Mouse (Mus musculus): ENCODE data around the gene Bfsp2.
A peak's percentile ranks its signal among the peaks of the same experiment; 100 is the strongest.

The Bfsp2 gene

DNA sequence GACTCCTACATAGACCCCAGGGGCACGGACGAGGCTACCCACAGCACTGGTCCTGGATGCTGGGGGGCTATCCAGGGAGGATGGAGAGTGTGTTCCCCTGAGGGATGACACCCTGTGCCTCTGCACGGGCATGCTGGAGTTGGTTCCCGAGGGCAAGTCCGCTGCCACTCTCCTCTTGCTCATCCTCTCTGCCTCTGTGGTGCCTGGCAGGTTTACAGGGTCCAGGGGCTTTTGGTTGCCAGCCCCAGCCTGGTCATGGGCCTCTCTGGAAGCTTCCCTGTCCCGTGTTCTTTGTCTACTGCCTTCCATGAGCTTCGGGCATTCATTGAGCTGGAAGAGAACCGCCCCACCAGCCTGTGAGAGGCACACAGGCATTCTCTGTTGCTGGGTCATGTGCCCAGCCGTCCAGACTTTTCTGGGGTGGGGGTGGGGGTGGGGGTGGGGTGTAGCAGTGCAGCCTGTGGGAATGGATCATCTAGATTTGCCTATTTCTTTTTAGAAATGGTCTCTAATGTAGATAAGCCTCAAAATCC lies at the start of gene Bfsp2:
TSS of gene Bfsp2 (minus strand) at position 377 of the 533 bp plus-strand sequence.
- DNase-seq = no peak

GRCm38 (mm10) chr9:103525041-103525537 lies 44.9 kb upstream of the Bfsp2 start:
- no peak for DNase-seq

DNA sequence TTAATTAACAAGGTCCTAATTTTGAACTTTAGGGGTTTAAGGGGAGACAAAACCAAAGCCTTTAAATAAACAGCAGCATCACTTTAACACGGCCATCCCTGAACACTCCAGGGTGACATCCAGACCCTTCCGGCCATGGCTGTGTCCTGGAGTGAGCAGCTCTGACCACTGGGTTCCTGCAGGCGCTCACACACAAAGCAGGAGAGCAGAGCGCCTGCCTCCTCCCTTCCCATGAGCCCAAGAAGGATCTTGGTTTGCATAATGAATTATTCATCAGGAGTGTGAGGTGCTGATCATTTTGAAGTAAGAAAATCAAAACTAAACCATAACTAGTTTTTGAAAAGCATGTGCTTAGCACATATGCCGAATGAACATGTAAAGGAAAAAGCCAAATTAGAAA lies 44.4 kb upstream of the Bfsp2 start:
- no peak for DNase-seq

GRCm38 (mm10) chr9:103523742-103524403 lies 43.7 kb upstream of the Bfsp2 start:
- DNase-seq = no peak

GRCm38 (mm10) chr9:103523008-103523407 lies 42.8 kb upstream of the Bfsp2 start:
- DNase-seq = no peak

- DNase-seq = no peak
Measured at GRCm38 (mm10) chr9:103513884-103514283, 33.7 kb upstream of the Bfsp2 start.

- DNase-seq = no peak
Measured at GRCm38 (mm10) chr9:103512257-103512656, 32.0 kb upstream of the Bfsp2 start.

- no peak for DNase-seq
Measured at GRCm38 (mm10) chr9:103506968-103507584, 26.9 kb upstream of the Bfsp2 start.

GRCm38 (mm10) chr9:103505067-103505466 lies 24.8 kb upstream of the Bfsp2 start:
- no peak for DNase-seq

GRCm38 (mm10) chr9:103504646-103505045 lies 24.4 kb upstream of the Bfsp2 start:
- DNase-seq = no peak

GRCm38 (mm10) chr9:103503586-103504298 lies 23.5 kb upstream of the Bfsp2 start:
- no peak for DNase-seq

DNA sequence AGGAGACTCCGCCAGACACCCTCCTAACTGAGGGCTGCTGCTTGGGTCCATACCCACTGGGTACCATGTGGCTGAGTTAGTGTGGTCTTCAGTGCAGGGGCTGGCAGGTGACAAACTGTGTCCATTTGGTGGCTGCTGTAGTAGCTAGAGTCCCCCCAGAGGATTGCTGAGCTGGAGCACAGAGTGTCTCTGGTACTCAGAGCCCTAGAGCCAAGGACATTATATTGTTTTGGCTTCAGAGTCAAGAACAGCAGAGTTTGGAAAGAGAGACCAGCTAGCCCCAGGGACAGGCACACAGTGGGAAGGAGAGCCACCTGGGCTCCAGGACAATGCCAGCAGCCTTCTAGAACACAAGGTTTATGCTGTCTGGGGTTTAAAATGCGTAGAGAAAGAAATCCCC lies 22.4 kb upstream of the Bfsp2 start:
- no peak for DNase-seq

GRCm38 (mm10) chr9:103501861-103502364 lies 21.7 kb upstream of the Bfsp2 start:
- DNase-seq = no peak

- DNase-seq = no peak
Measured at GRCm38 (mm10) chr9:103499366-103499765, 19.1 kb upstream of the Bfsp2 start.

DNA sequence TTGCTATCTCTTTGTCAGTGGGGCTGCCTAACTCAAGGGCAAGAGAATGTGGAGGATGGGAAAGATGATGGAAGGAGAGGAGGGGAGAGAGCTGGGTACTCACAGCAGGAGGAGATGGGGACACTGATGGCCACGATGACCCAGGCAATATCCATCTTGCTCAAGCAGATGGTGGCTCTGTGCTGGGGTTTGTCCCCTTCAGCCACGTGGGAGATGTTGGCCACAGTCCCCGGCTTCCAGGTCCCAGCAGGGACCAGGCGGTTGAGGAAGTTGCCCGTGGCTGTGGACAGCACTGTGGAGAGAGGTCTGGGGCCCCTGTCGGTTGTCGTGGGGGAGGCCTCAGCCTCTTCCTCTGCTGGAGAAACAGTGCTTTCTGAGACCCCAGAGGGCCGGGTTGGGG lies 18.5 kb upstream of the Bfsp2 start:
- no peak for DNase-seq

DNA sequence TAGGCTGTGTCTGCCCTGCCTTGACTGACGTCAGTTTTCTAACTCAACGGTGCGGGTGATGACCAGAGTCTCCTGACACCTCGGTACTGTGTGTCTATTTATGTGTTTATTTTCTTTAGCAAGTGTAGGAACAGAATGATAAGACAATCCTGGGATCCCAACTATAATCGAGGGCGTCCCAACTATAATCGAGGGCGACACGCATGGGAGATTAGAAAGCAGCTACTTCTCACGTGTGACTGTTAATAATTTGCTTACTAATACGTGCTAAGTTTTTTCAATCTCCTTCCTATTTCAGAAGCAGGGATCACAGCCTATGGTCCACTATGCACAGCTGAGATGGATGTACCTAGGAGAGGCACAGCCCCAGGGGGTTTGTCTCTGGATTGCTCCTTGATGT lies 15.2 kb upstream of the Bfsp2 start:
- DNase-seq = no peak

GRCm38 (mm10) chr9:103494346-103495020 lies 14.3 kb upstream of the Bfsp2 start:
- no peak for DNase-seq

DNA sequence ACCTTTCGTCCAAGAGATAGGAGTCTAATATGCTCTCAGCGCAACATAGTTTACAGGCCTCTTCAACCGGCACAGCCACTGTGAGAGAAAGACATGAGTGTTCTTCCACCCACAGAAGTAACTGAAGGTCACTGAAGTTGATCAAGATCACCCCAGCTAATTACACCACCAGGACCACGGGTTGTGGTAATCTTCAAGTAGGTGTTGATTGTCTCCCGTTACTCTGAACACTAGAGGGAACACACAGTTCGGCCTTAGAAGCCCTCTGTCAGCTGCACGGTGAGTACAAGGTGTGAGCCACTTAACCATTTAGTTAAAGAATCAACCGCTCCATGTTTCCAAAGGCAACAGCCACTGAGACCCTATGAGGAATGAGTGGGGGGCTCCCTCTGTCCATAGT lies 11.8 kb upstream of the Bfsp2 start:
- no peak for DNase-seq

GRCm38 (mm10) chr9:103490439-103490838 lies 10.2 kb upstream of the Bfsp2 start:
- peak; percentile 85 for DNase-seq

DNA sequence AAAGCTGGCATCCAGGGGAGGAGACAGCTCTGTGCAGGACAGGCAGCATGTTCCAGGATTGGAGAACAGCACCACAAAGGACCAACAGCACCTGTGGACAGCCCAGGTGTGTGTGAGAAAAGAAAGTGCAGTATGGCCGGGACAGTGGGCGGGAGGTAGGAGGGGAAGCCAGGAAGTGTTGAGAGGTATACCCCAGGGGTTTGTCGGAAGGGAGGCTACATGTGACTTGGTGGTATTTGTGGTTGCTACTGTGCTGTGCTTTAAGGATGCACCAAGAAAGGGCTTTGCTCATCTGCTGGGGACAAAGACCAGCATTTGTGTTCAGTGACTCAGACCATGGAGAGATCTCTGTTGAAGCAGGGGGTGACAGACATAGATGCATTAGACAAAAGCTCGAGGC lies 9.7 kb upstream of the Bfsp2 start:
- DNase-seq = peak; percentile 54

DNA sequence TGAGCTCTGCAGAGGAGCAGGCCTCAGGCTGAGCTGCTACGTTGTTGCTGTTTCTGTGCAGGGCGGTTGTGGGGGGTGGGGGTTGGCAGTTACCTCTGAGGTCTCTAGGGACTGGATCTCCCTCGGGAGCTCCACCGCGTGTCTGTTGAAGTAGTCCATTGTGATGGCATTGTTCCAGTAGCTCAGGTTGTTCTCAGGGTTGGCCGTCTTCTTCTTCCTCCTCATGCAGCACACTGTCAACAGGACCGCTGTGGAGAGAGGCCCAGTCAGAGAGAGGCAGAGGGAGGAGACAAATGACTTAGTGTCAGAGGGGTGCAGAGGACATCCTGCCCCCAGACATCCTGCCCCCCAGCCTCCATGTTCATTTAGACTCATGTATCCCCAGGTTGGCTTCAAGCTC lies 8.9 kb upstream of the Bfsp2 start:
- DNase-seq = peak; percentile 59

- no peak for DNase-seq
Measured at GRCm38 (mm10) chr9:103486262-103486661, 6.0 kb upstream of the Bfsp2 start.

DNA sequence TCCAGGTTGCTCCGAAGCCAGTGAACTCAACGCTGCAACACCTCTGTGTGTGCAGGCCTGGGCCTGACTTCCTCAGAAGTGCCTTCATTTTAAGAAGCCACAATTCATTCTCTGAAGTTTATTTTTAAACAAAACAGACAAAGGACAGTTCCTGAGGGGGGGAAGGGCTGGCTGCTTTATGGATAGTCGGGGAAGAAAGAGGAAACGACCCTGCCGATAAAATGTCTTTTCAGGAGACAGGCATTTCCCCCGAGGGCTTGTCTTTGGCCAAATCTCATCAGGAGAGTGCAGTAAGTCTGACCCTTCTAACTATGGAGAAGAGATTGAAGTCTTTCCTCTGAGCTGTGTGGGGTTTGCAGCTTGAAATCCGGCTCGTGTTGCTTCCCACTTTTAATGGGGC lies 5.4 kb upstream of the Bfsp2 start:
- no peak for DNase-seq

All from thymus, postnatal 25 days (tissue).